Mouse (Mus musculus): ENCODE measurements around the gene Smyd5. TPM values are rescaled to one million over a fixed set of nuclear protein-coding genes. Genes with fewer than 3 reads are reported as not detected.

Smyd5 gene
- polyA plus RNA-seq (2015; fragmentation: Nextera tagmentation; extraction: Ambion mirVana): 31.6 and 33.7 TPM in 2 replicates

- 0% methylated on average over 39 of the region's 39 CpGs for WGBS (ENCODE audit: insufficient replicate concordance)
- Histone ChIP-seq H3K4me2 (peak within 1 kb of the TSS; percentile 92), H3K9me3 (replicated peaks) (no peaks in the 10 kb centered on the region), H3K27me3 (peaks cover 16% of the 10 kb centered on the region), H3K4me1 (replicated peaks) (peaks cover 31% of the 10 kb centered on the region), H3K27ac (peak within 1 kb of the TSS; percentile 16; the same call in 1 of the 2 replicates), H3K4me3 (replicated peaks) (peak within 1 kb of the TSS; percentile 83), H3K36me3 (no peaks in the 10 kb centered on the region), H3K9ac (peak within 1 kb of the TSS; percentile 79)
- ATAC-seq (ENCODE audit: low read depth): peak; percentile 87
- peak; percentile 86 for DNase-seq
Measured at GRCm38 (mm10) chr6:85431842-85432431, at the start of gene Smyd5. TSS of gene Smyd5 (plus strand) at chr6:85431989.

DNA sequence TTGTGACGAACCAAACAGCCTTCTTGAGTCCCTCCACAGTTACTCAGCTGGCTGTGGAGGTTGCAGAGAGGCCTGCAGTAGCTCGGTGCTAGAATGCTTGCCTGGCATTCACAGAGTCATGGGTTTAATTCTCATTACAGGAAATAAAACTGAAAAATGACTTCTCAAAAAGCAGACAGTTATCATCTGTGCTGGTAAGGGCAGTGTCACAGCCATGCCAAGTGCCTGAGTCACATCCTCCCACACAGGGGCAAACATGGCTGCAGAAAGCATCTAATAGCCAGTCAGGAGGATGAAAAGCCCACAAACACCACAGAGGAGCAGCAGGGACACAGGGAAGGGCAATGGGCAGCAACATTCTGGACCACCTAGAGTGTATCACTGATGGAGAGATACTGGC, 49.0 kb upstream of the Smyd5 start:
- no peaks in the 10 kb centered on the region for H3K9me3 ChIP-seq (replicated peaks)
- H3K9ac ChIP-seq: no peak overlapping the region
- no peak overlapping the region for H3K27ac ChIP-seq
- H3K36me3 ChIP-seq: no peaks in the 10 kb centered on the region
- ATAC-seq (ENCODE audit: low read depth) (no peak), DNase-seq (no peak)
- WGBS (ENCODE audit: insufficient replicate concordance): 66% methylated on average over 2 of the region's 2 CpGs
- no peak overlapping the region for H3K4me2 ChIP-seq
- no peak overlapping the region for H3K4me3 ChIP-seq (replicated peaks)
- 0 out of 2 replicates have a peak, but pooled peaks cover 3% of the 10 kb centered on the region for H3K27me3 ChIP-seq
- peaks cover 39% of the 10 kb centered on the region for H3K4me1 ChIP-seq (replicated peaks)

GRCm38 (mm10) chr6:85388608-85389007, 43.2 kb upstream of the Smyd5 start:
- DNase-seq: no peak
- H3K4me1 ChIP-seq (replicated peaks): peaks cover 15% of the 10 kb centered on the region
- no peak overlapping the region for H3K4me3 ChIP-seq (replicated peaks)
- no peaks in the 10 kb centered on the region for H3K9me3 ChIP-seq (replicated peaks)
- H3K9ac ChIP-seq: no peak overlapping the region
- H3K27ac ChIP-seq: no peak overlapping the region
- ATAC-seq (ENCODE audit: low read depth): peak; percentile 76
- WGBS (ENCODE audit: insufficient replicate concordance): 27% methylated on average over 5 of the region's 5 CpGs
- no peaks in the 10 kb centered on the region for H3K36me3 ChIP-seq
- H3K4me2 ChIP-seq: peak overlapping the region; percentile 19; the same call in 1 of the 2 replicates
- 0 out of 2 replicates have a peak, but pooled peaks cover 3% of the 10 kb centered on the region for H3K27me3 ChIP-seq

DNA sequence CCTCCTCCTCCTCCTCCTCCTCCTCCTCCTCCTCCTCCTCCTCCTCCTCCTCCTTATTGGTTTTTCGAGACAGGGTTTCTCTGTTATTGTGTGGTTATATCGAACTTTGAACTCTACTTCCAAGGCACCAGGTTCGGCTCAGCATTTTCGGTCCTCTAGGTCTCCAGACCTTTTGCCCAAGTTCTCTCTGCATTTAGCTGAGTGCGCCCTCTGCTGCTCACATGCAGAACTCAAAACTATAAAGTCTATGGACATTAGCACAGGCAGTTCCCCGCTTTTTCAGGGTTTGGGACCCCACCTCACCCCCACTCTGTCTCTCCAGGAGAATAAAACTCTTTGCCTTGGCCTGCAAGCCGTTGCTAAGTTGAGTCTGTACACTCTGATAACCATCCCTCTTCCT, 40.0 kb upstream of the Smyd5 start:
- Histone ChIP-seq H3K27ac (no peak overlapping the region), H3K36me3 (no peaks in the 10 kb centered on the region), H3K9me3 (replicated peaks) (no peaks in the 10 kb centered on the region; the same call in 1 of the 2 replicates), H3K9ac (no peak overlapping the region), H3K4me1 (replicated peaks) (peaks cover 9% of the 10 kb centered on the region), H3K4me3 (replicated peaks) (no peak overlapping the region), H3K27me3 (no peaks in the 10 kb centered on the region), H3K4me2 (no peak overlapping the region)
- DNase-seq: no peak
- 12% methylated on average over 6 of the region's 7 CpGs for WGBS (ENCODE audit: insufficient replicate concordance)
- no peak for ATAC-seq (ENCODE audit: low read depth)

DNA sequence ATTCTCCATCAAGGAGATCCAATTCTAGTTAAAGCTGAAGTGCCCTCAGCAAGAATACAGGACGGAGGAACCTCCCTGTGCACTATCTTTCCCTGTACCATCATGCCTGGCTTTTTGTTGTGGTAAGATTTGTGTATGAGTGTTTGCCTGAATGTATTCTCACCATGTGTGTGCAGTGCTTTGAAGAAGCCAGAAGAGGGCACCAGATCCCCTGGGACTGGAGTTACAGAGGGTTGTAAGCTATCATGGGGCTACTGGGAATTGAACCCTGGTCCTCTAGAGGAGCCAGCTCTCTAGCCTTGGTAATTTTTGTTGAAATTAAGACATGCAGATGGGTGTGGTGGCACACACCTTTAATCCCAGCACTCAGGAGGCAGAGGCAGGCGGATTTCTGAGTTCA, 36.4 kb upstream of the Smyd5 start:
- ATAC-seq (ENCODE audit: low read depth): no peak
- H3K4me2 ChIP-seq: no peak overlapping the region
- H3K27me3 ChIP-seq: no peaks in the 10 kb centered on the region
- no peak for DNase-seq
- 65% methylated on average over 2 of the region's 2 CpGs for WGBS (ENCODE audit: insufficient replicate concordance)
- H3K9me3 ChIP-seq (replicated peaks): no peaks in the 10 kb centered on the region; the same call in 1 of the 2 replicates
- H3K36me3 ChIP-seq: no peaks in the 10 kb centered on the region
- H3K4me3 ChIP-seq (replicated peaks): no peak overlapping the region
- H3K4me1 ChIP-seq (replicated peaks): no peaks in the 10 kb centered on the region
- no peak overlapping the region for H3K27ac ChIP-seq
- H3K9ac ChIP-seq: no peak overlapping the region

- Histone ChIP-seq H3K4me2 (no peak overlapping the region), H3K4me1 (replicated peaks) (no peaks in the 10 kb centered on the region), H3K9me3 (replicated peaks) (no peaks in the 10 kb centered on the region; the same call in 1 of the 2 replicates), H3K4me3 (replicated peaks) (no peak overlapping the region), H3K9ac (no peak overlapping the region), H3K36me3 (no peaks in the 10 kb centered on the region), H3K27me3 (no peaks in the 10 kb centered on the region), H3K27ac (no peak overlapping the region)
- DNase-seq (no peak), ATAC-seq (ENCODE audit: low read depth) (no peak)
- 20% methylated on average over 1 of the region's 1 CpGs for WGBS (ENCODE audit: insufficient replicate concordance)
Measured at GRCm38 (mm10) chr6:85397165-85397564, 34.6 kb upstream of the Smyd5 start.

- DNase-seq (no peak), ATAC-seq (ENCODE audit: low read depth) (no peak)
- H3K9ac ChIP-seq: no peak overlapping the region
- no peak overlapping the region for H3K27ac ChIP-seq
- H3K4me1 ChIP-seq (replicated peaks): no peaks in the 10 kb centered on the region
- H3K4me2 ChIP-seq: no peak overlapping the region
- H3K9me3 ChIP-seq (replicated peaks): no peaks in the 10 kb centered on the region; the same call in 1 of the 2 replicates
- WGBS (ENCODE audit: insufficient replicate concordance): 26% methylated on average over 5 of the region's 5 CpGs
- H3K27me3 ChIP-seq: no peaks in the 10 kb centered on the region
- H3K4me3 ChIP-seq (replicated peaks): no peak overlapping the region
- no peaks in the 10 kb centered on the region for H3K36me3 ChIP-seq
Measured at GRCm38 (mm10) chr6:85399715-85400114, 32.1 kb upstream of the Smyd5 start.

GRCm38 (mm10) chr6:85402613-85403012, 29.2 kb upstream of the Smyd5 start:
- H3K9me3 ChIP-seq (replicated peaks): no peaks in the 10 kb centered on the region
- no peaks in the 10 kb centered on the region for H3K4me1 ChIP-seq (replicated peaks)
- H3K4me3 ChIP-seq (replicated peaks): no peak overlapping the region
- DNase-seq: no peak
- H3K4me2 ChIP-seq: no peak overlapping the region
- 30% methylated on average over 2 of the region's 2 CpGs for WGBS (ENCODE audit: insufficient replicate concordance)
- no peak for ATAC-seq (ENCODE audit: low read depth)
- H3K27ac ChIP-seq: no peak overlapping the region
- H3K27me3 ChIP-seq: peaks cover 24% of the 10 kb centered on the region
- no peaks in the 10 kb centered on the region for H3K36me3 ChIP-seq
- no peak overlapping the region for H3K9ac ChIP-seq

- H3K36me3 ChIP-seq: no peaks in the 10 kb centered on the region
- H3K4me2 ChIP-seq: no peak overlapping the region
- ATAC-seq (ENCODE audit: low read depth) (no peak), DNase-seq (no peak)
- WGBS (ENCODE audit: insufficient replicate concordance): 73% methylated on average over 10 of the region's 10 CpGs
- H3K4me1 ChIP-seq (replicated peaks): no peaks in the 10 kb centered on the region
- H3K27ac ChIP-seq: no peak overlapping the region
- peaks cover 29% of the 10 kb centered on the region for H3K27me3 ChIP-seq
- no peak overlapping the region for H3K9ac ChIP-seq
- H3K9me3 ChIP-seq (replicated peaks): no peaks in the 10 kb centered on the region
- H3K4me3 ChIP-seq (replicated peaks): no peak overlapping the region
Measured at GRCm38 (mm10) chr6:85403039-85403438, 28.8 kb upstream of the Smyd5 start.

GRCm38 (mm10) chr6:85409003-85409402, 22.8 kb upstream of the Smyd5 start:
- DNase-seq: no peak

DNA sequence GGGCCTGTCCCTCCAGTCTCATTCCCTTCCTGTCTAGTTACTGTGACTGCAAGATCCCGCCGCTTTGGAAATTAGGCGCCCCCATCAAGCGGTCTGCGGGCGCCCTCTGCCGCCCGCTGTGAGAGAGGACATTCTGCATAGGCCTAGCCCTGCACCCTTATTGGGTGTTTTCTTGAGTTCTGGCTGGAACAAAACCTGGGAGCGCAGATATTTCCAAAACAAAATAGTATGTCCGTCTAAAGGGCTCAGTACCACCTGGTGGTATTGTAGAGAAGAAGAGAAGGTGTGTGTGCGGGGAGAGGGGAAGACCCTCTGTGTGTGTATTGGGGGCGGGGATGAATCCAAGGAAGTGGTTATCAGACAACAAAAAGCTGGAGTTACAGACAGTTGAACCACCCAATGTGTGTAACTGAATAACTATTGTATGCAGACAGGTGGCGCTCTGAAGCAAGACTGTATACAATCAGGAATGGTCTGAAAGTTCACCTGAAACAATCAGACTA, 21.0 kb upstream of the Smyd5 start:
- H3K27ac ChIP-seq: no peak overlapping the region
- peak; percentile 8 for DNase-seq
- no peak overlapping the region for H3K4me3 ChIP-seq (replicated peaks)
- no peak overlapping the region for H3K9ac ChIP-seq
- H3K4me2 ChIP-seq: no peak overlapping the region
- peak; percentile 62 for ATAC-seq (ENCODE audit: low read depth)
- H3K36me3 ChIP-seq: no peaks in the 10 kb centered on the region
- no peaks in the 10 kb centered on the region for H3K4me1 ChIP-seq (replicated peaks)
- H3K27me3 ChIP-seq: peaks cover 68% of the 10 kb centered on the region
- no peaks in the 10 kb centered on the region for H3K9me3 ChIP-seq (replicated peaks)
- 6% methylated on average over 13 of the region's 13 CpGs for WGBS (ENCODE audit: insufficient replicate concordance)

More at GRCm38 (mm10) chr6:85409003-85409402, 22.8 kb upstream of the Smyd5 start:
- WGBS (ENCODE audit: insufficient replicate concordance): 2% methylated on average over 31 of the region's 31 CpGs
- H3K27ac ChIP-seq: no peak overlapping the region
- no peak overlapping the region for H3K4me2 ChIP-seq
- H3K9me3 ChIP-seq (replicated peaks): no peaks in the 10 kb centered on the region
- no peak overlapping the region for H3K9ac ChIP-seq
- no peak overlapping the region for H3K4me3 ChIP-seq (replicated peaks)
- peaks cover 58% of the 10 kb centered on the region for H3K27me3 ChIP-seq
- no peaks in the 10 kb centered on the region for H3K4me1 ChIP-seq (replicated peaks)
- H3K36me3 ChIP-seq: no peaks in the 10 kb centered on the region
- no peak for ATAC-seq (ENCODE audit: low read depth)

GRCm38 (mm10) chr6:85415829-85416228, 16.0 kb upstream of the Smyd5 start:
- no peak overlapping the region for H3K4me3 ChIP-seq (replicated peaks)
- WGBS (ENCODE audit: insufficient replicate concordance): 48% methylated on average over 3 of the region's 3 CpGs
- ATAC-seq (ENCODE audit: low read depth): no peak

More at GRCm38 (mm10) chr6:85415829-85416228, 16.0 kb upstream of the Smyd5 start:
- Histone ChIP-seq H3K27me3 (peaks cover 27% of the 10 kb centered on the region), H3K9me3 (replicated peaks) (no peaks in the 10 kb centered on the region), H3K9ac (no peak overlapping the region), H3K36me3 (no peaks in the 10 kb centered on the region), H3K27ac (no peak overlapping the region), H3K4me1 (replicated peaks) (no peaks in the 10 kb centered on the region), H3K4me2 (no peak overlapping the region)
- no peak for DNase-seq
